Mouse (Mus musculus) bone marrow macrophage, adult 2 months (primary cell): ENCODE data around the gene Nbl1. TPM values are rescaled to one million over a fixed set of nuclear protein-coding genes. Genes with fewer than 3 reads are reported as not detected.
A peak's percentile ranks its signal among the peaks of the same experiment; 100 is the strongest.

Source experiments
- H3K27ac ChIP-seq: 2 replicates; pipeline ENCODE4 v1.5.1; 2012; ENCODE audit warnings: low read depth, low read length; ENCODE audit not compliant: insufficient read depth
- H3K4me1 ChIP-seq: 2 replicates; pipeline ENCODE4 v1.6.1; 2012; ENCODE audit warnings: low read length; ENCODE audit not compliant: control insufficient read depth, insufficient read depth
- H3K4me3 ChIP-seq: 2 replicates; pipeline ENCODE4 v1.5.1; 2012; ENCODE audit warnings: mild to moderate bottlenecking, low read length, moderate library complexity; ENCODE audit not compliant: insufficient read depth
- CTCF ChIP-seq: IDR thresholded peaks from 2 replicates; pipeline ENCODE4 v1.5.1; 2012; ENCODE audit warnings: low read depth, mild to moderate bottlenecking, low read length, moderate library complexity
- POLR2A ChIP-seq: IDR thresholded peaks from 2 replicates; pipeline ENCODE4 v1.6.1; 2012; ENCODE audit warnings: mild to moderate bottlenecking, low read depth, low read length, borderline replicate concordance
- polyA plus RNA-seq: library from polyadenylated mRNA; stranded (reverse); fragments of >200 nt; gene quantifications from 2 replicates; pipeline ENCODE4 v1.2.4, GENCODE M21; 2012; ENCODE audit not compliant: missing spikeins, insufficient read depth, insufficient read length

The Nbl1 gene
- polyA plus RNA-seq: 0.45 TPM in 1 of 2 replicates, not detected in the other

DNA sequence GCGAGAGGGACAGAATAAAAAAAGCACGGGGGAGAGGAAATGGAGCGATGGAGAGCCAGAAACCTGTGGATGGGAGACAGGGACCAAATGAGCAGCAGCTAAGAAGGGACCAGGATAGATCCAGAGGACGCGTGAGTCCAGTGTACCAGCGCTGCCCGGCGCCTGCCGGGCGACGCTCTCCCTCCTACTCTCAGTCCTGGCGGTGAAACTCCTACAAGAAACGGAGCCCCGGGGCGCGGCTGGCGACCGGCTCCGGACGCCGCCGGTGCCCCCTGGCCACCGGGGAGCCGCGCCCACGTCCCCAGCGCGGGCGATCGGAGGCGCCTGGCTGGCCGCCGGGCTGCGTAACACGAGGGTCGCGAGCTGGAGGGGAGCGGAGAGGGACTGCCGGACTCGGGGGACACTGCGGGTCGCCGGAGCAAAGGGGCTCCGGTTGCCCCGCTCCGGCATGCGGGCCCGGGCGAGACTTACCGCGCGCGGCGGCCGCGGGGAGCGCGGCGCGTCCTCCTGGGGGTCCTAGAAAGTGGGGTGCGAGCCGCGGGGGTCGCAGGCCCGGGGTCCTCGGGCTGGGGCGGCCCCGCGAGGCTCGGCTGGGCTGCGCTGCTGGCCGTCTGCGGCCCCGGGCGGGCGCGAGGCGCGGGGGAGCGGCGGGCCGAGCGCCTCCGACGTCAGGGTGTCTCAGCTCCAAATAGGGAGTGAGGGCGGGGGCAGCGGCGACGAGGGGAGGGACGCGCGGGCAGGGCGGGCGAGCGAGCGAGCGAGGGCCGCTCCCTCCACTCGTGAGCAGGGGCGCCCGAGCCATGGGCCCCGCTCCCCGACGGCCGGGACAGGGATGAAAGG is at the start of gene Nbl1:
Gene Nbl1 (minus strand): TSS at position 638 of the 840 bp plus-strand sequence.
- Histone ChIP-seq H3K27ac (no peak within 1 kb of the TSS), H3K4me1 (no peaks in the 10 kb centered on the region), H3K4me3 (peak within 1 kb of the TSS; percentile 51)
- TF ChIP-seq CTCF (no peak), POLR2A (no peak)

GRCm38 (mm10) chr4:139141785-139142184 is 49.0 kb upstream of the Nbl1 start:
- TF ChIP-seq POLR2A (no peak), CTCF (no peak)
- Histone ChIP-seq H3K4me1 (no peaks in the 10 kb centered on the region), H3K4me3 (no peak overlapping the region), H3K27ac (no peak overlapping the region)

- TF ChIP-seq CTCF (no peak), POLR2A (no peak)
- Histone ChIP-seq H3K27ac (no peak overlapping the region), H3K4me3 (no peak overlapping the region), H3K4me1 (no peaks in the 10 kb centered on the region)
These were observed 47.5 kb upstream of the Nbl1 start for GRCm38 (mm10) chr4:139140267-139140666.

DNA sequence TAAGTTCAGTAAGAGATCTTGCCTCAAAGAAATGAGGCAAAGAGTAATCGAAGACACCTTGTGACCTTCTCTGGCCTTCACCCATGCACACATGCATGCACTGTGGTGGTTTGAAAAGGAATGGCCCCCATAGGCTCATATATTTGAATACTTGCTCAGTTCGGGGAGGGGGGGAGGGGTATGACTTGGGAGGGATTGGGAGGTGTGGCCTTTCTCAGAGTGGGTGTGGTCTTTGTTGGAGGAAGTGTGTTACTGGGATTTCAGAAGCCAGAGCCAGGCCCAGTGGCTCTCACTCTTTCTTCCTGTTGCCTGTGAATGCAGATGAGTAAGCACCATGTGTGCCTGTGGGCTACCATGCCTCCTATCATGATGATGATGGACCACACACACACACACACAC is 43.2 kb upstream of the Nbl1 start:
- H3K4me1 ChIP-seq: peaks cover 2% of the 10 kb centered on the region; the same call in 1 of the 2 replicates
- no peak overlapping the region for H3K4me3 ChIP-seq
- H3K27ac ChIP-seq: no peak overlapping the region
- TF ChIP-seq POLR2A (no peak), CTCF (no peak)

- Histone ChIP-seq H3K4me3 (no peak overlapping the region), H3K27ac (no peak overlapping the region), H3K4me1 (peaks cover 5% of the 10 kb centered on the region; the same call in 1 of the 2 replicates)
- no peak for TF ChIP-seq CTCF
- TF ChIP-seq POLR2A: no peak
These were observed 40.3 kb upstream of the Nbl1 start for GRCm38 (mm10) chr4:139133109-139133508.

- Histone ChIP-seq H3K27ac (no peak overlapping the region), H3K4me3 (no peak overlapping the region), H3K4me1 (peaks cover 5% of the 10 kb centered on the region; the same call in 1 of the 2 replicates)
- TF ChIP-seq CTCF (no peak), POLR2A (no peak)
These were observed 39.3 kb upstream of the Nbl1 start for GRCm38 (mm10) chr4:139131858-139132672.

DNA sequence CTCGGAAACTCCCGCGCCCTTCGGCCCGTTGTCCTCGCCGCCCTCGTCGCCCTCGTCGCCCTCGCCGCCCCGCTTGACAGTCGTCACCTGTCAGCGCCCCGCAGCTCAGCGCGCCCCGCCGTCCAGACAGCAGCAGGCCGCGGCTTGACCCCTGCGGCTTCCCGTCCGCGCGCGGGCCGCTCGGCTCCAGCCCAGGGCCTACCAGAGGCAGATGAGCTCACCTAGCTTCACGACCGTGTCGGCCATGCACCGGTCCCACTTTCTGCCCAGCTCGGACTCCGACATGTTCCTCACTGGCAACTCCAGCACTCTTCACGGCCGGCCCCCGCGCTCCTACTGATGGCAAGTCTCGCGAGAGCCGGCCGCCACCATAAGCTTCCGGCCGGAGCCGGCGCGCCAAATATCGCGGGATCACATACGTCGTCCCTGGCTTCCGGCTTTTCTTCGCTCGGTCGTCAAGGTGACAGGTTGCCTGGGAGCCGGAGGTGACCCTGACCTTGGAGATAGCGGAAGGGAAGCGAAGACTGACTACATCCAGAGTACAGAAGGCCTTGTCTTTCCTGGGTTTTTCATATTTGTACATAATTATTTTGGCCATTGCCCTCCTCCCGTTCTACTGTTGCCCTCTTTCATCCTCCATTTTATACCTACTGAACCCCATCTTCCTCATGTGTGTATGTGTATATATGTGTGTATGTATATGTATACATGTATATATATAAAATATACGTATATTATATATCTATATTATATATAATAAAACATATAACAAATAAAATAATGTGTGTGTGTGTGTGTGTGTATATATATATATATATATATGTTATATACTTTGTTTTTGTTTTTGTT is 38.1 kb upstream of the Nbl1 start, which contains the start of gene Minos1:
Gene Minos1 (minus strand): TSS at position 413 of the 849 bp plus-strand sequence.
- peak within 1 kb of the TSS; percentile 70 for H3K27ac ChIP-seq
- H3K4me3 ChIP-seq: peak within 1 kb of the TSS; percentile 93
- H3K4me1 ChIP-seq: peaks cover 5% of the 10 kb centered on the region; the same call in 1 of the 2 replicates
- TF ChIP-seq POLR2A: no peak
- TF ChIP-seq CTCF: no peak

DNA sequence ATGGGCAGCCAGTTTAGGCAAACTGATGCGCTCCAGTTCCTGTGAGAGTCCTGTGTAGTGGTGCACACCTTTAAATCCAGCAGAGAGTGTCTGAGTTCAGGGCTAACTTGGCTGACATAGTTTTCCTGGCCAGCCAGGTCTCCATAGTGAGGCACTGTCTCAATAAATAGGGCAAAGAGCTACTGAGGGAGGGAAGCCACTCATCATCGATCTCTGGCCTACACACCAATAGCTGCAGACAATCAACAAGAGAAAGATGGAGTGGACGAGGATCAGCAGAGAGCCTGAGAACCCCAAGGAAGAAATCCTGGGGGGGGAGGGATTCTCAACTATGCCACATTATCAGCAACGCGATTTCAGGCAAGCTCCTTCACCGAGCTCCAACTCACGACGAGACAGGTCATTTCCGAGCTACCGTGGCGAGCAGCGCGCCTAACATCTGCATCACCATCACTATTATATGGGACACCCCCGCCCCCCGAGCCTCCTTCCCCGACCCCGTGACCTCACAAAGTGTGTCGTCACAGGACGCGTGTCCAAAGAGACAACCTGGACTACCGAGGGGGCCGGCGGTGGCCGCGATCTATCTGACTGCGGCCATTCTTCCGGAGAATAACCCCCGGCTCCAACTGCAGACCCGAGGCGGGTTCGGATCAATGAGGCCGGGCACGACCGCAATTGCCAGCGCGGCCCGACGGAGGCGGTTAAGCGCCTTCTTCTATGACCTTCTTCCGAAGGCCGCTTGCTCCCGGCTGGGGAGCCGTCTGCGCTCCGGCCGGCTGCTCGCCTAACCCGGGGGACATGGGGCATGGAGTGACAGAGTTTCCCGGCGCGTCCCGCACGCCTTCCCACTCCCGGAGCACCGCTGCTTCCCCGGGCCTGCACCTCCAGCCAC is 37.3 kb upstream of the Nbl1 start:
- Histone ChIP-seq H3K4me3 (peak overlapping the region; percentile 93), H3K4me1 (peaks cover 5% of the 10 kb centered on the region; the same call in 1 of the 2 replicates), H3K27ac (peak overlapping the region; percentile 70)
- TF ChIP-seq CTCF (no peak), POLR2A (no peak)
